8 mouse cellular contexts compared by ENCODE assay signal in genomic region chr8:109608271-109609152, GRCm38 (mm10). TPM values are rescaled to one million over a fixed set of nuclear protein-coding genes. Genes with fewer than 3 reads are reported as not detected.
A peak's percentile ranks its signal among the peaks of the same experiment; 100 is the strongest.
DNase-seq lines count a peak whose midpoint lies in the region; ATAC-seq lines count a peak whose summit lies in the region.

Gene Dhodh (minus strand): TSS chr8:109608673.

- peak within 1 kb of the TSS; percentile 73 for H3K9ac ChIP-seq in kidney, embryonic 15.5 days

- H3K4me3 ChIP-seq in heart, embryonic 10.5 days, result peak within 1 kb of the TSS; percentile 69
- peak within 1 kb of the TSS; percentile 71 for H3K4me3 ChIP-seq in kidney, embryonic 15.5 days (replicated peaks)

- H3K27ac ChIP-seq in heart, embryonic 10.5 days, result peak within 1 kb of the TSS; percentile 91
- H3K27ac ChIP-seq in kidney, embryonic 15.5 days, result peak within 1 kb of the TSS; percentile 99

- peaks cover 13% of the 10 kb centered on the region; the same call in 1 of the 2 replicates for H3K4me1 ChIP-seq in heart, embryonic 10.5 days
- H3K4me1 ChIP-seq in kidney, embryonic 15.5 days, result peaks cover 13% of the 10 kb centered on the region

- peak; percentile 98 for ATAC-seq in erythroblast, adult 5-6 weeks (replicated peaks; ENCODE audit: low FRiP score, poor library complexity, severe bottlenecking)
- peak; percentile 99 for ATAC-seq in kidney, embryonic 15.5 days (replicated peaks; ENCODE audit: low FRiP score)
- ATAC-seq in monocyte, adult 5-6 weeks (replicated peaks; ENCODE audit: insufficient number of reproducible peaks, low FRiP score, low TSS enrichment, poor library complexity, severe bottlenecking), result peak; percentile 95

- WGBS in heart, embryonic 10.5 days, result under 1% methylated on average over 42 of the region's 42 CpGs
- WGBS in kidney, embryonic 15.5 days, result under 1% methylated on average over 42 of the region's 42 CpGs

- H3K27me3 ChIP-seq in heart, embryonic 10.5 days (ENCODE audit: insufficient read depth, poor library complexity, severe bottlenecking), result no peaks in the 10 kb centered on the region
- H3K27me3 ChIP-seq in kidney, embryonic 15.5 days, result no peaks in the 10 kb centered on the region

- H3K36me3 ChIP-seq in heart, embryonic 10.5 days, result peaks cover 22% of the 10 kb centered on the region
- H3K36me3 ChIP-seq in kidney, embryonic 15.5 days, result peaks cover 20% of the 10 kb centered on the region

- H3K4me2 ChIP-seq in kidney, embryonic 15.5 days, result peak within 1 kb of the TSS; percentile 88

- DNase-seq in B cell, adult 2 months, result peak; percentile 94 to 95
- DNase-seq in brain, adult 2 months (ENCODE audit: low read depth, low spot score), result peak; percentile 99
- DNase-seq in heart, embryonic 10.5 days (ENCODE audit: low spot score), result peak; percentile 99
- peak; percentile 97 for DNase-seq in liver
- peak; percentile 94 to 96 for DNase-seq in spleen, postnatal 4 days (ENCODE audit: low spot score in 2 of 2)

- no peaks in the 10 kb centered on the region for H3K9me3 ChIP-seq in heart, embryonic 10.5 days
- no peaks in the 10 kb centered on the region for H3K9me3 ChIP-seq in kidney, embryonic 15.5 days (replicated peaks)

RNA-seq across cellular contexts. Expression of gene Dhodh, which starts in this region (rescaled TPM):
- 0.77 and 4.8 TPM in 2 replicates for total RNA-seq in erythroblast, adult 5-6 weeks (2015; ENCODE audit: low replicate concordance)
- total RNA-seq in erythroblast, adult 5-6 weeks (2017; ENCODE audit: low replicate concordance), result 4.0 and 4.3 TPM in 2 replicates
- polyA plus RNA-seq in heart, embryonic 10.5 days (2016; fragmentation: Nextera tagmentation; extraction: Ambion mirVana), result 49.0 and 57.1 TPM in 2 replicates
- polyA plus RNA-seq in kidney, embryonic 15.5 days (2015; fragmentation: Nextera tagmentation; extraction: Ambion mirVana), result 42.0 and 50.2 TPM in 2 replicates
- total RNA-seq in monocyte, adult 5-6 weeks (2017), result 6.1 to 12.4 TPM (median 11.2 TPM) in 3 replicates

Comparison
In these comparisons a context has a peak if more than half of its experiments do, and no peak if none do; other contexts are left out.
1. Peak in every context shown above with its lines: DNase-seq, ATAC-seq, H3K4me3 ChIP-seq and H3K27ac ChIP-seq.